Mouse (Mus musculus) kidney, postnatal 14 days (tissue): Measurements from ENCODE around the gene Diras1.
"Not testable (repeated sequence)": the region's sequence is repeated elsewhere in the genome, so short reads cannot be mapped to it uniquely, and the experiment has no call there.

Source experiments
- DNase-seq: peaks from one replicate; pipeline ENCODE4 v3.0.0; 2022; ENCODE audit warnings: mixed read lengths

Diras1 gene

GRCm38 (mm10) chr10:81025639-81026275, at the start of gene Diras1:
Gene Diras1 (minus strand): TSS chr10:81025662.
- no peak for DNase-seq

DNA sequence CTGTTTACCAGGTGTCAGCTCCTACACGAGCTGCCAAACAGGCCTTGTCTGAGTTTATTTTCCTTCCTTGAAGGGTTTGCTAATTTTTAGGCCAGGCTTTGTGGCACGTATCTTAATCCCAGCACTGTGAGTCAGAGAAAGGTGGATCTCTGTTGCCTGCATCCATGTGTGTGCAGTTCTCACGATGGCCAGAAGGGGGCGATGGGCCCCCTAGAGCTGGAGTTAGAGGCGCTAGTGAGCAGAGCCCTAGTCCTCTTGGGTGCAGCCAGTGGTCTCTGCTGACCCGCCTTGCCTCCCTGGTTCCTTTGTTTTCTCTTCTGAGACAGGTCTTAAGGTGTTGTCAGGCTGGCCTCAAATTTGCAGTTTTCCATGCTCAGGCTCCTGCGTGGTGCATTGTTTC, 48.0 kb upstream of the Diras1 start:
- DNase-seq, result no peak

DNA sequence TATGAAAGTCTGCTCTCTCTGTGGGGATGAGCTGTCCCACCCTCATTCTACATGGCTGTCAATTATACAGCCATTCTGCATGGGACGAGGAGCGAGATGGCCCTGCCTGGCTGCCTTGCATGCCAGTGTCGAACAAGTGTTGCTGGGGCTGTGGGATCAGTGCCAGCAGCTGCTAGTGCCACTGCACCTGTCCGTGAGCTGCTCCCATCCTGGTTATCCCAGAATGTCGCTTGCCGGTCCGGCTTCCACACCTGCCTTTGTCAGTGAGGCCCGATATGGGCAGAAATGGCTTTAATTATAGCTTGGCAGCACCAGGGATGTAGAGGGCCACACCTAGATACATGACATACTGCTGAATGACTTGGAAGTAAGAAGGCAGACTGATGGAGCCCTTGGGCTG, 46.8 kb upstream of the Diras1 start:
- no peak for DNase-seq

- DNase-seq, result peak; percentile 99
These were observed 44.4 kb upstream of the Diras1 start, which contains the start of gene Thop1 for GRCm38 (mm10) chr10:81069836-81070235. Gene Thop1 (plus strand): TSS chr10:81070035.

GRCm38 (mm10) chr10:81068706-81069105, 43.2 kb upstream of the Diras1 start:
- DNase-seq, result no peak

GRCm38 (mm10) chr10:81064519-81064918, 39.1 kb upstream of the Diras1 start:
- DNase-seq, result not testable (repeated sequence)

DNA sequence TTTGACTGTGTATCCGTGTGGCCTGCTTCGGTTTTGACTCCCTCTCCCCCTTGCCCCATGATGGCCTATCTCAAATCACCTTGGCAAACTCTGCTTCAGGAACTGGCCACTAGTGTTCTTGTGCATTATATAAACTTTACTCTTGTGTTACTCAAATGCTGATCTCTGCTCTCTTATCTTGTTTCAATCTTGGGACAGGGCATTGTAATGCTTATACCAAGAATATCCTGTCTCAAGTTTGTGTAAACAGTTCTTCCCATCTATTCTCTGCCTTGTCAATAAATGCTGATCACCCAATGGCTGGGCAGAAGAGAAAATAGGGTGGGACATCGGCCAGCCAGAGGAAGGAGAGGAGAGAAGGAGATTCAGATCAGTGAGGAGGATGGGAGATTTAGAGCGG, 37.2 kb upstream of the Diras1 start:
- no peak for DNase-seq

DNA sequence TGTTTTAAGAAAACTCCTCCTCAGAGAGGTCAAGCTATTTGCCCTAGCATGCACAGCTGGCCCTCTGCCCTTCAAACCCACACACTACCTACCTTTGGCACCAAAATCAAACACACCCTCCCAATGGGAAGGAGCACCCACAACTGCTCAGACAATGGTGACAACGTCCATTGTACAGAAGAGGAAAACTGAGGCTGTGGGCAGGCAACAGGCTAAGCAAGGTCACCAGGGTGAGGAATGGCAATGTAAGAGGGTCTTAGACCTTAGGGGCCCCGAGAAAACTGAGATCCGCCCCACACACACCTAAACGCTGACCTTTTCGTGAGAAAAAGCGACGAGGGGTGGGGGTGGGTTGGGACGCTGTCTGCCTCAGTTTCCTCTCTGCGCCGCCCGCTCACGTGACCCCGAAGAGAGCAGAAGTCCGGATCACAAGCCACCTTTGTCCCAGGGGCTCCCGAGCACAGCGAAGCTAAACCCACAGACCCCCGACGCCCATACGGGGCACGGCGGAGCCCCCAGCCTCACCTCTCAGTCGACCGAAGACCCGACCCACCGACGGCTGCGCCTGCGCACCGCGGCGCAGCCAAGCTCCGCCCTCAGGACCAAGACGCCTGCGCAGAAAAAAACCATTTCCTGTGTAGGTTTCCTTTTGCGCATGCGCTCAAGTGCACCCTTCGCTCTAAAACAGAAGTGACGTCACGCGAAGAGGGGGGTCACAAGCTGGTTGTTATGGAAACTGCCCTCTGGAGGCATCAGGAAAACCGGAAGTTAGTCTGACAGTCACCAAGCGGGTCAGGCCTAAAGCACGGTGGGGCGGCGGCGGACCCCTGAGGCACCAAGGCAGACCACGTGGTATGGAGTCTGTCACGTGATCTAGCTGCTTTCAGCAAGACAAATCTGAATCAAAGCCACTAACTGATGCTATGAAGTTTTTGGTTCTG, 34.4 kb upstream of the Diras1 start, which contains the start of gene Sgta:
Gene Sgta (minus strand): TSS at position 579 of the 941 bp plus-strand sequence.
- DNase-seq, result peak; percentile 100

DNA sequence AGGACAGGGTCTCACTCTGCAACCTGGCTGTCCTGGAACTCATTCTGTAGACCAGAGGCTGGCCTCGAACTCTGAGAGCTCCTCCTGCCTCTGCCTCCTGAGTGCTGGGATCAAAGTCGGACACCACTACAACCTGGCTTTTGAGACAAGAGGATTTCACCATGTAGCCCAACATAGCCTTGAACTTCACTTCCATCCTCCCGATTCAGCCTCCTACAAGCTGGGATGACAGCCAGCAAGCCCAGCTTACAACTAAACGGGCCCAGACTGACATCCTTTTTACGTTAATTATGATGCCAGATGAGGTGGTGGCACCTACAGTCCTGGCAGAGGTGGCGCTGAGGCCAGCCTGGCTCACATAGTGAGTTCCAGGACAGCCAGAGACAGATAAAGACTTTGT, 33.4 kb upstream of the Diras1 start:
- DNase-seq, result no peak

DNA sequence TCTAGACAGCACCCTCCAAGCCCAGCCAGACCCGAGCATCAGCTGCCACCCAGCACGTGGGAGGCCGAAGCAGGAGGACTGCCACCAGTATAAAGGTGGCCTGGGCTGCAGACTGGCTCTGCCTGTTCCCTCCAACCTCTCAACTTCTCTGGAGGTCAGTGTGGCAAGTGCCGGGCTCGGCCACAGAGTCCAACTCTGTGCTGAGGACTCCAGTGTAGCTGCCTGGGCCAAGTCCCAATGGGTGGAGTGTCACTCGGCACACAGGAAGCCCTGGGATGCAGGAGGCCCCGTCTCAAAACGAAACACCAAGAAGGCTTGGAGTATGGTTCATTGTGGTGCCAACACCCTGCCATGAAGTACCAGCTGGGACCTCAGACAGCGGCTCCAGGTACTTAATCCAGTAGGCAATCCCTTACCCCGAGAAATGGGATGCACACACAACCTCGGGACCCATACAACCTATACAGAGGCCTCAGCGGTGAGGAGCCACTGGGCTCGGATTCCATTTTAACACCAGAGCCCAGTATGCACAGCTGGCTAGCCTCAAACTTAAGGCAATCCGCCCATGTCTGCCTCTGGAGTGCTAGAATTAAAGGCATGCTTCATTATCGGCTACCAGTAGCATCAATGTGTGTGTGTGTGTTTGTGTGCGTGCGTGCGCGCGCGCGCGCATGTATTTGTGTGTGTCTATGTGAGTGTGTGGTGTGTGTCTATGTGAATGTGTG, 32.1 kb upstream of the Diras1 start:
- DNase-seq, result no peak

GRCm38 (mm10) chr10:81055802-81056340, 30.4 kb upstream of the Diras1 start:
- not testable (repeated sequence) for DNase-seq

DNA sequence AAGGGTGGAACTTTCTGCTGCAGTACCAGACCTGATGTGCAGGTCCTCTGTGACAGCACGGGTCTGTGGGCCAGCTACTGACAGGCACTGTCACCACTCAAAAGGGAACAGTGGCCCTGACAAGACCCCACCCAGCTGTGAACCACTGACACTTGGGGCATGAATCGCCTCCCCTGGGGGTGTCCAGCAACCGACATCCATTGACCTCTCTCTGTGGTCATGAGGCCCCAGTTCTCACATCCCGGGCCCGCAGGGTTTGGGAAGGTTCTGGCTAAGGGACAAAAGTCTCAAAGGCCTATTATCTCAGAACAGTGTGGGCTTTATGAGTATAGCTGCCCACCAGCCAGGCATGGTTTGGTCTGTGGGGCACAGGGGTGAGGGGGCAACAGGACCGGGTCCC, 29.7 kb upstream of the Diras1 start:
- DNase-seq, result no peak

DNA sequence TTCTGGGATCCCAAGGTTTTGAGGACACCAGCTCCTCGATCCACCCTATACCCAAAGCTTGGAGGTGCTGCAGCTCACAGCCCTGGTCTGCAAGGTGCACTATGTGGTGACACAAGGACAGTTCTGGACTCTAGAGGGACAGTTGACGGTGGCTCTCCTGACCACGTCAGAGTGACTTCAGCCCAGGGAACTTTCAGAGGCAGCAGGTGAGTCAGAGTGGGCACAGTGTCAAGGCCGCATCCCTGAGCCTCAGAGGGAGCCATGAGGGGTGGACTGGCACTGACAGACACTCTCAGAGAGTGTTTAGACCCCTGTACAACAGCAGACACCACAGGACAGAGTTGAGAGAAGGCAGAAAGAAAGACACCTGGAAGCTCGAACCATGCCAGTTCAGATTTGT, 27.1 kb upstream of the Diras1 start:
- DNase-seq, result no peak

- no peak for DNase-seq
These were observed 25.7 kb upstream of the Diras1 start for GRCm38 (mm10) chr10:81051133-81051532.

DNA sequence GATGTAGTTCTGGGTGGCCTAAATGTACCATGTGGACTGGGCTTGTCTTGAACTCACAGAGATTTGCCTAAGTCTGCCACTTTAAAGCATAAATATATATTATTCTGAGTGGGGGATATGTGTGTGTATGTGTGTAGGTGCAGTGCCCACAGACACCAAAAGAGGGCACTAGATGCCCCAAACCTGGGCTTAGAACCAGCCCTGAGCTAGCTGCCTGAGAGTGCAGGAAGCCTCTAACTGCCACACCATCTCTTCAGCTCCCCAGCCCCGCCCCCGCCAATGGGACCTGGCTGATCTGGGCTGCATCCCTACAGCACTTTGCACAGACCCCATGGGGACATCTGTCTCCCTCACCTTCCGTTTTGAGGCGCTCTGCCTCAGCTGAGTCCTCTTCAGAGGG, 25.2 kb upstream of the Diras1 start:
- no peak for DNase-seq

DNA sequence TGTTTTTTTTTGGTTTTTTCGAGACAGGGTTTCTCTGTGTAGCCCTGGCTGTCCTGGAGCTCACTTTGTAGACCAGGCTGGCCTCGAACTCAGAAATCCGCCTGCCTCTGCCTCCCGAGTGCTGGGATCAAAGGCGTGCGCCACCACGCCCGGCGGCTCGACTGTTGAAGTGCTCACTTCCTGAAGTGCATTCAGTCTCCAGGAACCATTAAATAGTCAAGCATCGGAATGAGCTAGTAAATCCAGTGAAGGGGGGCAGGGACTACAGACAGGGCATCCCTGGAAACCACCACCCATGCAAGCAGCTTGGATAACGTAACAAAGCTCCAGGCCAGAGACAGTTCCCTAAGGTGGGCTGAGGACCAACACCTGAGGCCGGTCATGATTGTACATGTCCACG, 19.8 kb upstream of the Diras1 start:
- DNase-seq, result not testable (repeated sequence)

DNA sequence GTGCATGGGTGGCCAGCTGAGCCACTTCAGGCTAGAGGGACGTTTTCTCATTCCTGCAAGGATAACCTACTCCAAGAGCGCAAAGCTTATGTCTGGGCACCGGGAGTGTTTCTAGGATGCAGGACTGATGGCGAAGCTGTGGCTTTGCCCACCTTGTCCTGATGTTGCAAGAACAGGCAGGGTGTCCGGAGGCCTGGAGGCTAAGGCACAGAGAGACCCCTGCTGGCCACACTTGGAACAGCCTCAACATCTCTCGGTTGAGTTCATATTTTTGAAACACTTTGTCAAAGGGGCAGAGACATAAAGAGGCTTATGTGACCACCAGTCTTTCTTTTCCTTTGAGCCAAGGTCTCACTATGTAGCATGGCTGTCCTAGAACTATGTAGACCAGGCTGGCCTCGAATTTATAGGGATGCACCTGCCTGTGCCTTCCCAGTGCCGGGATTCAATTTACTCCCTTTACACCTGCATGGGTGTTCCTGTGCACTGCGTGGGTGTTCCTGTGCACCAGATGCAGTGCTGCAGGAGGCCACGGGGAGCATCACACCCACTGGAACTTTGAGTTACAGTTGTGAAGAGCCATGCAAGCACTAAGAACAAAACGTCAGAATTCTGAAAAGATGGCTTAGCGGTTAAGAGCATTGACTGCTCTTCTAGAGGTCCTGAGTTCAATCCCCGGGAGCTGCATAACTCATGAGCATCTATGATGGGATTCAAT, 16.2 kb upstream of the Diras1 start:
- DNase-seq, result peak; percentile 72

DNA sequence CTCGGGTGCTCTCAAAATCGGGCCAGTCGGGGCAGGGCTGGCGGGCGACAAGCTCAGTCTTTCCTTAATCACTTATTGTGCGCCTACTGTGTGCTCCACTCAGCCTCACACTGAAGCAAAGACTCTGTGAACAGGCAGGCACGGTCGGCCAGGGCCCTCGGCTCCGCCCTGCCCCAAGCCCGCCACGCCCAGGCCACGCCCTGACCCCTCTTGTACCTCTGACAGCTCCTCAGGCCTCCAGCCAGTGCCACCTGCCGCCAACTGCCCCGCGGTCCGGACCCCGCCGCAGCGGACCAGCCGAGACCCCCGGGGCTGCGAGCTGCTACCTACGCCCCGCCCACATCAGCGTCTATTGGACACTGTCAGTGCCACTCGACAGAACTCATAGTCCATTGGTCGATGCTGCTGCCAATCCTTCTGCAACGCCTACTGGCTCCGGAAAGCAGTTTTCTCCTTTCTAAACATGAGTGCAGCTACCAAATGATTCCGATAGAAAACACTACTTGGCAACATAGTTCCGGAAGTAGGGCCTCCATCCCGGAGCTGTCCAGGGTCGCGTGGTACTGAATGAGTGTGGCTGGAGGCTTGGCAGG, 11.6 kb upstream of the Diras1 start, which contains the start of gene Slc39a3:
Gene Slc39a3 (minus strand): TSS at position 439 of the 593 bp plus-strand sequence.
- peak; percentile 99 for DNase-seq

DNA sequence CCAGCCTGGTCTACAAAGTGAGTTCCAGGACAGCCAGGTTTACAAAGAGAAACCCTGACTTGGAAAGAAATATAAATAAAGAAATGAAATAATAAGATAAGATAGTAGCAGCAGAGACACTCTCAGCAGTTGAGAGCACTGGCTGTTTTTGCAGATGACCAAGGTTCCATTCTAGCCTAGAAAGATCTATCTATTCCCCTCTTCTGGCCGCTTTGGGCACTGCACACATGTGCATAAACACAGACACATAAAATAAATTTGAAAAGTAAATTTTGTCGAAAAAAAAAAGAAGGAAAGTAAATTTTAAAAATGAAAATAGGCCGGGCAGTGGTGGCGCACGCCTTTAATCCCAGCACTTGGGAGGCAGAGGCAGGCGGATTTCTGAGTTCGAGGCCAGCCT, 10.8 kb upstream of the Diras1 start:
- no peak for DNase-seq

DNA sequence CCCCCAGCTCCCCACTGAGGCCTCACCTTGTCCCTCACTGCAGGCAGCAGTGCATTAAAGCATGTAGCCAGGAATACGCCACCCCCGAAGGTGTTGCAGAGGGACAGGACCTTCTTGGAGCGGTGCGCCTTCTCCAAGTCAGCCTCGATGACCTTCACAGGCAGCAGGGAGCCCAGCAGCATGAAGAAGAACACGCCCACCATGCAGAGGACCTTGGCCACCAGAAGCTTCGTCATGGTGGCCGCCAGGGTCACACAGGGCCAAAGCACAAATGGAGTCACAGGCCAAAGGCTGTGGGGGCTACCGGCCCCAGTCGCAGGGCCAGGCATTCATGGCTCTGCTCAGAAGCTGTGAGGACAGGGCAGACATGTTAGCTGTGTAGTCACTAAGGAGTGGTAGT, 8.1 kb upstream of the Diras1 start:
- DNase-seq, result no peak

DNA sequence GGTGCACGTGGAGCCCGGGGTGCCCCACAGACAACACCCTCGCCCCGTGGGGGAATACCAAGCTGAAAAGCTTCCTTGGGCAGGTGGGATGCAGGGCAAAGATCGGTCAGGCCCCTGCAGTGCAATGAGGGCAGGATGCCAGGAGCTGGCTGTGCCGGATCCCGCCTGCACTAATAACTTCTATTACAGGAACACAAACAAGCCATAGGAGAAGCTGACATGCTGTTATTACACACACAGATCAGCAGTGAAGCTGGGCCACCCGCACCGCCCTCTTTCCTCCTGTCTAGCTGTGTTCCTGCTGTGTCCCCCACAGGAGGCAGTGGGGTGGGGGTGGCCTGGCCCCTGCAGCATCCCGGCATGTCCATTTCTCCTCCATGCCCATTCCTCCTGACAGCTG, 3.6 kb upstream of the Diras1 start:
- no peak for DNase-seq

DNA sequence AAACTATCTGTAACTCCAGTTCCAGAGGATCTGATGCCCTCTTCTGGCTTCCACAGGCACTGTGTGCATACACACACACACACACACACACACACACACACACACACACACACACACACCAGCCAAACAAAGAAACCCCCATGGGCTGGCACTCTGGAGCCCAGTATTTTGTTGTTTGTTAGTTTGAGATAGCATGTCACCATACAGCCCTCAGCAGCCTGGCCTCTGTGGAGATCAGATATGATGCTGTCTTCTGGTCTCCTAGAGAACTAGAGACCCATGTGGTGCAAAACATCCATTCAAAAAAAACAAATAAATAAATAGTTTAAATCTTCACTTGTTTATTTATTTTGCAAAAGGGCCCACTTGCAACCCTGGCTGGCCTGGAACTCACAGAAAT, 2.8 kb upstream of the Diras1 start:
- no peak for DNase-seq
